Mouse (Mus musculus) bone marrow macrophage, adult 2 months (primary cell): ENCODE results near the gene Serf1.

Source experiments
- CTCF ChIP-seq: IDR thresholded peaks from 2 replicates; pipeline ENCODE4 v1.5.1; 2012; ENCODE audit warnings: low read depth, mild to moderate bottlenecking, low read length, moderate library complexity
- POLR2A ChIP-seq: IDR thresholded peaks from 2 replicates; pipeline ENCODE4 v1.6.1; 2012; ENCODE audit warnings: mild to moderate bottlenecking, low read depth, low read length, borderline replicate concordance

DNA sequence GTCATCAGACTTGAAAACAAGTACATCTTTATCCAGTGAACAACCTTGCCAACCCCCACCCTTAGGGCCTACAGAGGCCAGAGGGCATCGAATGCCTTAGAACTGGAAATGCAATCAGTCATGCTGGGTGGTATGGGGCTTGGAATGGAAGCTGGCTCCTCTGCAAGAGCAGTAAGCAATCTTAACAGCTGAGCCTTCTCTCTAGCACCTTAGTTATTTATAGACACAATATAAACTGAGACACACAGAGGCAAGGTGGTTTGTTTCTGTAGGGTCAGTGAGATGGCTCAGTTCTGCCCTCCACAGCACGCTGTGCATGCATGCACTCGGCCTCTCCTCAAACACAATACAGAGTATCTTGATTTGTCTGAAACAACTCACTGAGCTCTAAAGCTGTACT lies 43.9 kb upstream of the Serf1 start:
- TF ChIP-seq CTCF (no peak), POLR2A (no peak)
